Mouse (Mus musculus) ovary, adult 10 weeks (tissue): Measurements from ENCODE around the gene Tsc22d4. TPM values are rescaled to one million over a fixed set of nuclear protein-coding genes. Genes with fewer than 3 reads are reported as not detected.

Experiments used
- polyA plus RNA-seq: library from polyadenylated mRNA; stranded (reverse); fragments of 350-450 nt; fragmentation: Illumina TruSeq; extraction: RNeasy Lipid Tissue Mini Kit (QIAGEN cat#74804); gene quantifications from one replicate; pipeline ENCODE4 v1.2.3, GENCODE M21; 2014

The Tsc22d4 gene
- 0.86 TPM for polyA plus RNA-seq

DNA sequence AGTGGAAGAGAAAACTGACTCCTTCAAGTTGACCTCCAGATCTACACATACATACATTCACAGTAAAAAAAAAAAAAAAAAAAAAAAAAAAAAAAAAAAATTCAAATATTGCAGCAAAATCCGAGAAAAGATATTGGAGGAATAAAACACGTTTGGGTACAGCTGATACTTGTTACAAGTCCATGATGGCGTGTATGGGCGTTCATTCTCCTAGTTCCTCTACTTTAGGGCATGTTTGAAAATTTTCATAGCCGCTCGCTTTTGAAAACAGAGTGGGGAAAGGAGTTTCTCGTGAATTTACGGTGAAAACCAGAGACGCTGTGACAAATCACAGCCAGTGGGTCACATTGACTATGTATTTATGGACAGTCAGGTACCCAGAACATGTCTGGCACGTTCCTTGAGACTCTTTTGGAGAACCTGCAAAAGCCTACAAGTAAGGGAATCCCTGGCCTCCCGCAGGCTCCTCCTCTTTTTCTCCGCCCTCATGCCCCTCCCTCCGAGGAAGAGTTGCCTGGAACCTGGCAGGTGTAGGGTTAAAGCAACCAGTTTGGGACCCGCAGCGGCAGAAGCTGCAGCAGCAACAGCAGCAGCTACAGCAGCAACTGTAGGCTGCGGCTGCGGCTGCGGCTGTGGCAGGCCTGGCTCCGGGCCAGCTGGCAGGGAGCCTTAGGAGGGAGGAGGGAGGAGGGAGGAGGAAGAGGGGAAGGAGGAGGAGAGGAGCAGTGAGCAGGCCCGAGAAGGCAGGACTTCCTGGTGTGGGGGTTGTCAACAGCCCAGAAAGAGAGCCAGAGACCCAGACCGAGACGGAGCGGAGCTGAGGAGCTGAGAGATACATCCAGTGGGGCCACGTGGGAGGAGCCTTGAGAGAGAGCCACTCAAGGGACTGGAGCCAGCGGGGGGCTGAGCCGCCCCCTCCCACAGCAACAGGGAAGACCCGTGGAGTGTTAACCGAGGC is at the start of gene Tsc22d4:
TSS of gene Tsc22d4 (plus strand) at position 517 of the 958 bp plus-strand sequence.

GRCm38 (mm10) chr5:137741023-137741931 is 4.3 kb upstream of the Tsc22d4 start, which contains the start of gene Nyap1:
TSS of gene Nyap1 (minus strand) at chr5:137741607.

GRCm38 (mm10) chr5:137778635-137779034 is 33.1 kb downstream of the Tsc22d4 start, which contains the start of gene Ppp1r35:
TSS of gene Ppp1r35 (plus strand) at chr5:137778849.

DNA sequence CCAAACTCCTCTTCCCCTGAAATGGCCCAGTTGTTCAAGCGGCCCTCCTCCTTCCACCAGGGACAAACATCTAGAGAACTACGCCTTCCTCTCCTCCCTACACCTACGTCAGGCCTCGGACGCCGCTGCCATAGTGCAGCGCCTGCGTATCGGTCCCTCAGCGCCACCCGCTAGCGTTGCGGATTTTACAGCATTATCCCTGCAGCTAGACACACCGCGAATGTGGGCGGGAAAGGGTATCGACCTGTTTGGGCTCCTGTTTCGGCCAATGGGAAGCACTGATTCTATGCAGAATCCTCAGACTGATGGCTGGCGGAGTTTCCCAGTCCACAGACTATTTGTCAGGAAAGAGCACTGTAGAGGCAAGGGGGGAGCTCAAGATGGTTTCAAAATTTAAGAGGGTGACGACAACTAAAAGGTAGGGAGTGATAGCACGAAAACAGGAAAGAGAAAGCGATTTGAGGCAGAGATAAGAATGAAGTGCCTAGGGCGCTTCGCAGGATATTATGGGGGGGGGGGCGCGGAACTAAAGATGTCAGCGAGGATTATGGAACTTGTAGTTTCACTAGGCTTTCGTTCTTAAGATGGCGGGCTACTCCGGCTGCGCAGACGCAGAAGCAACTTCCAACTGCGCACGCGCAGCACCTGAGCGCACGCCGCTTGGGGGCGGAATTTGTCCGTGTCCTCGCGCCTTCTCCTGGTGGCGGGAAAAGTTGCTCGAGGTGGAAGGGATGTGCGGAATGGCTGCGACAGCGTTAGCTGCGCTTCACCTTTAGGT is 41.8 kb downstream of the Tsc22d4 start, which contains the start of the genes Mepce and Zcwpw1:
TSS of gene Mepce (minus strand) at position 505 of the 778 bp plus-strand sequence.
TSS of gene Zcwpw1 (plus strand) at position 648 of the 778 bp plus-strand sequence.

Other genes with a start within 250 kb of the Tsc22d4 start
- not detected for gene Pop7, start 243.2 kb upstream of the Tsc22d4 start, polyA plus RNA-seq
- gene Gigyf1, start 227.2 kb upstream of the Tsc22d4 start, polyA plus RNA-seq: 2.0 TPM
- gene Epo, start 212.5 kb upstream of the Tsc22d4 start, polyA plus RNA-seq: not detected
- gene Gnb2, start 212.2 kb upstream of the Tsc22d4 start, polyA plus RNA-seq: 0.46 TPM
- not detected for gene Actl6b, start 192.2 kb upstream of the Tsc22d4 start, polyA plus RNA-seq
- gene Tfr2, start 175.9 kb upstream of the Tsc22d4 start, polyA plus RNA-seq: not detected
- not detected for gene Mospd3, start 144.7 kb upstream of the Tsc22d4 start, polyA plus RNA-seq
- 12.5 TPM for gene Pcolce, start 131.9 kb upstream of the Tsc22d4 start, polyA plus RNA-seq
- gene Fbxo24, start 116.7 kb upstream of the Tsc22d4 start, polyA plus RNA-seq: not detected
- 0.37 TPM for gene Lrch4, start 116.6 kb upstream of the Tsc22d4 start, polyA plus RNA-seq
- gene Gm20605, start 116.6 kb upstream of the Tsc22d4 start, polyA plus RNA-seq: not detected
- gene Sap25, start 104.4 kb upstream of the Tsc22d4 start, polyA plus RNA-seq: not detected
- not detected for gene Irs3, start 100.0 kb upstream of the Tsc22d4 start, polyA plus RNA-seq
- 7.5 TPM for gene Agfg2, start 61.0 kb upstream of the Tsc22d4 start, polyA plus RNA-seq
- gene Nyap1, start 4.1 kb upstream of the Tsc22d4 start, polyA plus RNA-seq: not detected
- 2.3 TPM for gene Ppp1r35, start 33.1 kb downstream of the Tsc22d4 start, polyA plus RNA-seq
- 13.7 TPM for gene Mepce, start 41.9 kb downstream of the Tsc22d4 start, polyA plus RNA-seq
- 6.6 TPM for gene Zcwpw1, start 42.1 kb downstream of the Tsc22d4 start, polyA plus RNA-seq
- 0.46 TPM for gene Pilra, start 90.6 kb downstream of the Tsc22d4 start, polyA plus RNA-seq
- not detected for gene Pilrb1, start 112.4 kb downstream of the Tsc22d4 start, polyA plus RNA-seq
- 0.86 TPM for gene Pilrb2, start 126.1 kb downstream of the Tsc22d4 start, polyA plus RNA-seq
- gene Cyp3a13, start 175.9 kb downstream of the Tsc22d4 start, polyA plus RNA-seq: not detected
- 6.4 TPM for gene Gjc3, start 217.4 kb downstream of the Tsc22d4 start, polyA plus RNA-seq
- gene Azgp1, start 235.8 kb downstream of the Tsc22d4 start, polyA plus RNA-seq: not detected